Mouse (Mus musculus) neutrophil, adult 83 days (primary cell): ENCODE results near the gene Lin9. TPM values are rescaled to one million over a fixed set of nuclear protein-coding genes. Genes with fewer than 3 reads are reported as not detected.

Experiments used
- total RNA-seq, 2 experiments: library from RNA; stranded (reverse); gene quantifications; one replicate each; pipeline ENCODE4 v1.2.4; 2023

Lin9 gene
- total RNA-seq, result 10 to 100 TPM; 14.1 to 15.1 TPM

DNA sequence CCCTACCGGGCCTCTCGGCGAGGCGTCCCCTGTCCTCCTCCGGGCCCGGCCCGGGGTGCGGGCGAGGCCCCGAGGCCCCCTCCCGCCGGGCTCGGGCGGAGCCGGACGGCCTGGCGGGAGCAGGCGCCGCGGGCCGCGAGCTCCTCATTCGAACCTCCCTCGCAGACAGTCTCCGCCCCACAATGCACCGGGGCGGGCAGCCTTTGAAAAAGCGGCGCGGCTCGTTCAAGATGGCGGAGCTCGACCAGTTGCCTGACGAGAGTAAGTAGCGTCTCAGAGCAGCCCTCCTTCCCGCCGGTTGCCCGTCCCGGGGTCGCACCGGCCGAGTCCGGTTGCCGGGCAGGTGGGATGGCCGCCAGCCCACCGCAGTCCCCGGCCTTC, at the start of gene Lin9:
TSS of gene Lin9 (plus strand) at position 14 of the 381 bp plus-strand sequence.

DNA sequence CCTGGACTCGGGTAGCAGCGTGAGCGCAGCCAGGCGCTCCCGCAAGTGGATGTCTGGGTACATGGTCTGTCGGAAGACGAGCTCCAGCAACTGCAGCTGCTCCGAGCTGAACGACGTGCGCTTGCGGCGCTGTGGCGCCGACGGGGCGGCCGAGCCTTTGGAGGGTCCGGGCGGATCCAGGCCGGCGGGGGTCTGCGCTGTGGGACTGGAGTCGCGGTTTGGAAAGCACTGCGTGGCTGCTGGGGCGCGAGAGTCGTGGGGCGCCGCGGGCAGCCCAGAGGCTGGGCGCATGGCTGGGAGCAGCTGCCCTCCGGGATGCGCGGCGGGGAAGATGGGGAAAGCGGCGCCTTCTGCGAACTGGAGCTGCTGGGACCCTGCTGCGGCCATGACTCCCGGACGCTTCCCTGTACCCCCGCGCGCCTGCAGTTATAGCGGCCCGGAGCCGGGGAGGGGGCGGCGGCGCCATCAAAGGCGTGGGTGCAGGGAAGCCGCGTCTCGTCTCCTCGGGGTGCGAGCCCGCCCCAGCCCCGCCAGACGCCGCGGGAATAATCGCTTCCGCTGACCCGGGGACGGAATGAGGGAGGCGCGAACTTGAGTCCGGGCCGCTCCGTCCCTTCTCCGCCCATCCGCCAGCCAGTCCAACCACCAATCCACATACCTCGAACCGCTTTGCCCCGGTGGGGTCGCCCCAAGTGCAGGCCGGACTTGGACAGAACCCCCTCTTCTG, 55.8 kb downstream of the Lin9 start, which contains the start of gene Mixl1:
TSS of gene Mixl1 (minus strand) at position 409 of the 727 bp plus-strand sequence.

GRCm38 (mm10) chr1:180725704-180726179, 84.8 kb downstream of the Lin9 start, which contains the start of gene Acbd3:
Gene Acbd3, plus strand, starts transcription at chr1:180726043.

Other genes starting within 250 kb of the Lin9 start
- gene Stum, start 157.6 kb upstream of the Lin9 start, total RNA-seq, result under 1 TPM; 0.07 to 0.11 TPM
- 10 to 100 TPM; 48.2 to 50.1 TPM for gene Parp1, start 72.2 kb upstream of the Lin9 start, total RNA-seq
- not detected for gene Mixl1, start 55.9 kb downstream of the Lin9 start, total RNA-seq
- 10 to 100 TPM; 27.3 to 32.0 TPM for gene Acbd3, start 84.9 kb downstream of the Lin9 start, total RNA-seq
- gene H3f3a, start 172.8 kb downstream of the Lin9 start, total RNA-seq, result 1,000 to 10,000 TPM; 1,597 to 1,610 TPM
- gene Sde2, start 210.0 kb downstream of the Lin9 start, total RNA-seq, result 10 to 100 TPM; 39.0 to 49.5 TPM